Mouse (Mus musculus): ENCODE measurements at regions not wholly inside any gene's neighbourhood (a gene's known extent, or its start where the extent isn't known, plus 50 kb on each side); places are given as distances from the start of the nearest gene placed in this dataset.

DNA sequence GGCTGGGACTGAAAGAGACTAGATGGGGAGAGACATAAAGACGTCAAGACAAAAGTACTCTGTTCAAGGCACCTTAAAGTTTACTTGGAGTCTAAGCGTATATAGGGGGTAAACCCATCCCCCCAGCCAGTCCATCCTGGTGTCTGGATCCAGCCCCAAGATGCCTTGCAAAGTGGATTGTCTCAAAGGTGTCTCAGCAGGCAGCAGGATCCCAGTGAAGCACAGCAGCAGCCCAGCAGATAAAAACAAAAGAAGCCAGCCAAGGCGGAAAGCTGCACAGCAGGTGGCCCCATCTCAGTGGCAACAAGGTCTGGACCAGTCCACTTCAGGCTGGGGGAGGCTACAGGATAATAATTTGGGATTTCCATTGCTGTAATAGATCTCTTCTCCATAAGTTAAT is 72.0 kb upstream of the Col5a2 start:
- DNase-seq = no peak

DNA sequence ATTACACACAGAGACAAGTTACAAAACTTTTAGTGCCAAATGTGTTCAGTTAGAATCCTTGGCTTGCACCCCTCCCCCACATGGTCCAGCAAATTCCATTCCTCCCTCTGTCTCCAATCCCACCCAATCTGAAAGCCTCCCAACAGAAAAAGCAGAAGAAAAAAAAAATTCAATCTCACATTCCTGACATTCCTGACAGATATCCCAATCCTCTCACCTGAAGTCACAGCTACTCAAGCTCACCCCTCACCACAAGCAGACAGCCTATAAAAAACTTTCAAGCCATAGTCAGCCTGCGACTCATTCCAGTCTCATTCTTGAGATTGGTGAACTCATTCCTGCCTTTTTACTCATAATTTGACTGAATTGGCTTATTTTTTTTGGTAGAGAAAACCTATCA is 77.4 kb upstream of the Col5a2 start:
- DNase-seq = no peak

DNA sequence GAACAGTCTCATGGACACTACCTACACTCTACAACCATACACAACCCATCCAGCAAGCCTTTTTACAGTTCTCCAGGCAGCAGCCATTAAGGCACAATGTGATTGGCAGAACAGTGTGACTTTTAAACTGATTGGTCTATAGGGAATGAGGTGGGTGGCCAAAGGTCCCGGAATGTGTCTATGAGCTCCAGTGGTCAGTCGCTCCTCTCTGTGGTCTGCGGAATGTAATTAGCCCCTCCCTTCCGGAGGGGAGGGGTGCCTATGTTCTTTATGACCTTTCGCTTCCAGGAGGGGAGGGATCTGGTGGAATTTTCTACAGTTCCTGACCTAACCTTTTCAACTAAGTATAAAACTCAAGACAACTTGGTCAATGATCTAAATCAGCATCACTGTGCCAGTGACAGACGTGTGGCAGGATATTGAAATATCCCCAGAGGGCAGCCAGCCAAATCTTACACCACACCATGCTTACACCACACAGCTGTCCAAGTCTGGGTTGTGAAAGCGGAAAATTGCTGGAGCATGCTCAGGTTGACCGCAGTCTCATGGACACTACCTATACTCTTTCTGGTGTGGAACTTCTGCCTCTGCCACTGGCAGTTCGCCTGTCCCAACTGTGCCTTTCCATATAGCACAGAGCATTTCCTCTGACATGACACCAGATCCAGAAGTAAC is 84.4 kb upstream of the Col5a2 start:
- DNase-seq = no peak

DNA sequence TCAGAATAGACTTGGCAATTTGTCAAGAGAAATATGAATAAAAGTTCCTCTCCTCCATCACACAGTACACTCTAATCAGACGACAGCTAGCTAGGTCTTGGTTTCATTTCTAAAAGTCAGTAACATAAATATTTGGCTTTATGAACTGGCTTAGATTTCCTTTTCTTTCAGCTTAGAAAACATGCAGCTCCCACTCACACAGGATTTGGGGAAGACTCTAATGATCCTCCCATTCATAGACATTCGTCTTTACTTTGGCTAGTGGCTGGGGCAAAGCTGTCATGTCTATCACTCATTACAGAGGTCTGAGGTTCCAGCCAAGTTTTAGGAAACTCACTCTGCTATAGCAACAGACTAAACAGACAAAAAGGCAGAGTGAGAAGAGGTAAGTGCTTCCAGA is 94.2 kb upstream of the Col5a2 start:
- no peak for DNase-seq

DNA sequence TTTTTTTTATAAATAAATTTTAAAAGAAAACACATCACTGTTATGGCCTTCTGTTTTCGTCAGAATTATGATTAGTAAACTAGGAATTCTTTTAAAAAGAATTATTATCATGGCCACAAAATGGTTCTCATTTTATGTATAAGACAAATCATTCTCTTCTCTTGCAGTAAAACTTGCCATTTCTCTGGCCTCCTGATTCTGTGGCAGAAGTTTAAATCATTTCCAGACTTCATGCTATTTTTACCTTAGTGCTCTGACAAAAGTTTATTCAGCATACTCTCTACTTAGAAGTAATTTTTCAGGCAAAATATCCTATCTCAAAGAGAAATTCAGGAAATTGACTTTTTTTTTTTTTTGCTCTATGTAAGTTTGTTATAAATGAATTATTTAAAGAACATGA is 96.3 kb upstream of the Col5a2 start:
- DNase-seq = no peak

DNA sequence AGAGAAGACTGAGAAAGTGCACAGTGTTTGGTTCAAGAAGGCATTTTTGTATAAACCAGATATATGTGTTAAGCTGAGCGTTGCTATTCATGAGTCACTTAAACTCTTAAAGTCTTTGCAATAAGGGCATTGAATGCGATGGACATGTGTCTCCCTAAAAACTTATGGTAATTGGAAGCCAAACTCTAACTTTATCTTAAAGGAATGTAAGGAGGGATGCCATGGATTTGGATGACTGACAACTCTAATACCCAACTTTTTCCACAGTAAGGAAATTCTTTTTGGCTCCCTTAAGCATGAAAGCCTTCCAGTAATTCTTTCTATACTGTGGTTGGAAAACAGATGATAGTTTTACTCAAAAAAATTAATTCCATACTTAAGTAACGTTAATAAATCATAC is 96.9 kb upstream of the Col5a2 start:
- no peak for DNase-seq

DNA sequence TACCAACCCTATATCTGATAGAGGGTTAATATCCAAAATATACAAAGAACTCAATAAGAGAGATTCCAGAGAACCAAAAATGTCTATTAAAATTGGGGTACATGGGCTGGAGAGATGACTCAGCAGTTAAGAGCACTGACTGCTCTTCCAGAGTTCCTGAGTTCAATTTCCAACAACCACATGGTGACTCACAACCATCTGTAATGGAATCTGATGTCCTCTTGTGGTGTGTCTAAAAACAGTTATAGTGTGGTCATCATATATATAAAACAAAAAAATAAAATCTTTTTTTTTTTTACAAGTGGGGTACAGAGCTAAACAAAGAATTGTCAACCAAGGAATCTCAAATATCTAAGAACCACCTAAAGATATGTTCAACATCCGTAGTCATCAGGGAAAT is 102.5 kb upstream of the Col5a2 start:
- DNase-seq = no peak

DNA sequence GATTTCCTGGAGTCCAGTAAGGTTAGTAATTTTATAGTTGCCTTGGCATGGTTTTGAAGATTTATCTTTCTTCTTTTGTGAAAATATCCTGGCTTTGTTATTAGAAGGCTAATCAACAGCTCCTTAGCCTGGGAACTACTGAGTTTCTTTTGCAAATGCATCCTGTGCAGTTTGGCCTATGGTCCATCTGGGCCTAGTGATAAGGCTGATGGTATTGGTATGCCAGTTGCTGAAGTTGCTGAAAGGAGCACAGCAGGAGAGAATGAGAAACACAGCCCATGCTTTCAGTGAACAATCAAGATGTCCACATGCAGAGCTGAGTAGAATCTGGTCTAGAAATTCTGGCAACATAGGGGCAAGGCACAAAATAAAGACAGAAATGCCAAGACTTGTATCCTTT is 105.2 kb upstream of the Col5a2 start:
- DNase-seq = no peak

DNA sequence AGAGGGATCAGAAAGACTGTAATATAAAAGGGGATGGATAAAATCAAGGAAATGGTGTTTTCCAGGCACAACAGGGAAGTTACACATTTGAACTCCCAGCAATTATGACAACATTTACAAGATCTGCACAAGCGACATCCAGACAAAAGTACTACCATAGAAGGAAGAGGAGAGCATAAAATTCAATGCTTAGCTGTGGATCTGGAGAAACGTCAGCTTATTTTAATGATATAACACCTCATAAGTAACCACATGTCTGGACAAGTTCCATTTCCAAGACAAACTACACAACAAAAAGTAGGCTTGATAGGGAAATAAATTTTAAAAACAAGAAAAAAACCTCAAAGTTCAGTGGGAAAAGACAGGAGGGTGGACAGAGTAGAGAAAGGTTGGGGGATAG is 115.9 kb upstream of the Col5a2 start:
- no peak for DNase-seq

DNA sequence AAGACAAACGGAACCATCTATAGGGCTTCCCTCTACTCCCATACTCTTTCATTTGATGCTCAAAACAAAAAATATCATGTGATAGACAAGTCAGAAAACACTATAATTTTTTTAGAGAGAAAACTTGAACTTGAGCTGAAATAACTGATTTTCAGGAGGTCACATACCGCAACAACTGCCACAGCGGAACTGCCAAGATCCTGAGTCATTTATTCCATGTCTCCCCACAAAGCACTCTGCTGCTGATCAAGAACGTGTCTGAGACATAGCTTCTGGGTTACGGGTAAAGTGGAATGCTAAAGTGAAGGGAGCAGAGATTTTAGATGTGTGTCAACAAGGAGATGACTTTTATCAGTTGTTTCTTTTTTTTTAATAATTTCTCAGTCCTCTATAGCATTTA is 122.8 kb upstream of the Col5a2 start:
- no peak for DNase-seq

DNA sequence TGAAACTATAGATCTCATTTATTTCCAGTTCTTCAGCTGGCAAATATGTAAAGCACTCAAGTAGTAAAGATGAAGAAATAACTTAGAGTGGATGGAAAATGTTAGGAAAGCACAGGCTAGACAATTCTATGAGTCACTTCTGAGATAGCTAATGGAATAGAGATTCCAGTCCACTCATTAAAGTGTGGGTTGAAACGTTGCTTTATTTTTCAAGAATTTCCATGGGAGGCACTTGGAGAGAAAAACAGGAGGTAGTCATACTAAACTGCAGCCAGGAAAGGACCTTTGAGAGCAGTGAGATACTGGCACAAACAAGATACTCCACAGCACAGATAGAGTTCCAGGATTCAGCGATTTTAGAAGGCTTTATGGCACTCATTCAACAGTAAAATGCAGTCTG is 123.7 kb upstream of the Col5a2 start:
- no peak for DNase-seq

DNA sequence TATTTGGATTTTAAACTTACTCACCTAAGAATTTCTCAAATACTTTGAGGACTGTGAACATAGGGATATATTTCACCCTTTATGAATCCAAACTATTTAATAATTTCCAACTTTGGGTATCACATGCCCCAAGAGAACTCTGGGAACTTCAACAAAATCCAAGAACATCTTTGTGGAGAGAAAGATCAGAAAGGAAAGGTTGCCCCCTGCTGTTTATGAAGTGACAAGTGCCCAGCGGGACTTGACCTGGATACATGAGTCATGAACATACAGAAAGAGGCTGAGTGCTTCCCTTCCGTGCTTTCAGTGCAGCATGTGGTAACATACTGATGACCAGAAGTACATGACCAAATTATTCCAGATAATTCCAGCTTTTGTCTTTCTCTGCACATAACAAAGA is 124.8 kb upstream of the Col5a2 start:
- DNase-seq = no peak

DNA sequence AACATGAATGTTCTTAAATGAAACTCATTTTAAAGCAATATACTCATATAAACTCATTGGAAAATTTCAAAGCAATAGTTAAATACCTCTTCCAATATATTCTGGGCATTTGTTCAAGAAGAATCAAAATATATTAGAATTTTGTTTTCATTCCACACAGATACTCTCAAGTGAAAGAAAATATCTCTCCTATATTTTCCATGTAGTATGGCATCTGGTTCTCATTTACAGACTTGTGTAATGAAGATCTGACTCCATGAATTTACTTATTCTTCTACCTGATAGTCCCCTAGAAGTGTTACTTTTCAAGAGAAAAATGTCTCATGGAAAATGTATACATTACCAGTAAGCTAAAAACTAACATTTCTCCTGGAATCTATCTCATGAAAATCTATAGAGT is 144.2 kb upstream of the Col5a2 start:
- DNase-seq = no peak

DNA sequence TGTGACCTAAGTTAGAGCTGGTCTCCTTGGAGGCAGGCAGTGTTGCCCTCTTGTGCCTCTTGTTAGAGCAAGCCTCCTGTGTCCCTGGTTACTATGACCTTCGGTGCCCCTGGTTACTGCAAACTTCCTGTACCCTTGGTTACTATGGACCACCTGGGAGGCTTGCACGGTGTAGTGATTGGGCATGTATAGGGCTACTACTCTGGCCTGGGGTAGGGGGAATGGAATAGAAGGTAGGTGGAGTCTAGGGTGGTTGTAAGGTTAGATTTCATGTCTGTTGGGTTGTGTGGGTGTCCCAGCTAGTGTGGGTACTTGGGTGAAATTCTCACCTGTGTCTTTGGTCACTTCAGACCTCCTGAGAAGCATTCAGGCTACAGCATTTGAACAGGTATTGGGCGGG is 141.7 kb upstream of the Wdr75 start:
- DNase-seq = no peak

DNA sequence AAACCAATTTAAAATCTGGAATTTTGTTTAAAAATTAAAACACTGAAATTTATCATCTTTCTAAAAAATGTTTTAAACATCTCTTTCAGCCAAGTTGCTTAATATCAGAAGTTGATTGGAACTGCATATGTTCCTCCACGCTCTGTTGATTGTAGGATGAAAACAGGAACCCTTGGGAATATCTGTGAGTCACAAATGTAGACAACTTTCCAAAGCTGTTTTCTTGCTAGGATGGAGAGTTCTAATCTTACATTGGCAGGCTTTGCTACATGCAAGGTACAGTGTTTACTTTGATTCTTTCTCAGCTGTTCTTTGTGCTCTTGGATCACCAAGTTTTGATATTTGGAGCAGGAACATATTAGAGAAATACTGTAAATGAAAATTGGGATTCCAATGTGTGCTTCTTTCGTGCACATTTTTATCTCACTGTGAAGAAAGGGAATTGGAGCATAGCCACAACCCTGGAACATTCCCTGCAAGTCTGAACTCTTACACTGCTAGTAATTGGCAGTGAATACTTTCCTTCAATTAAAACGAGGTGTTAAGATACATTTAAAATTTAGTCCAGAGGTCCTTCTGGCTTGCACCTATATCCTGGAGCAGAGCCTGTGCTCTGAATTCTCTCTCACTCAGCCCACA is 131.0 kb upstream of the Wdr75 start:
- no peak for DNase-seq

DNA sequence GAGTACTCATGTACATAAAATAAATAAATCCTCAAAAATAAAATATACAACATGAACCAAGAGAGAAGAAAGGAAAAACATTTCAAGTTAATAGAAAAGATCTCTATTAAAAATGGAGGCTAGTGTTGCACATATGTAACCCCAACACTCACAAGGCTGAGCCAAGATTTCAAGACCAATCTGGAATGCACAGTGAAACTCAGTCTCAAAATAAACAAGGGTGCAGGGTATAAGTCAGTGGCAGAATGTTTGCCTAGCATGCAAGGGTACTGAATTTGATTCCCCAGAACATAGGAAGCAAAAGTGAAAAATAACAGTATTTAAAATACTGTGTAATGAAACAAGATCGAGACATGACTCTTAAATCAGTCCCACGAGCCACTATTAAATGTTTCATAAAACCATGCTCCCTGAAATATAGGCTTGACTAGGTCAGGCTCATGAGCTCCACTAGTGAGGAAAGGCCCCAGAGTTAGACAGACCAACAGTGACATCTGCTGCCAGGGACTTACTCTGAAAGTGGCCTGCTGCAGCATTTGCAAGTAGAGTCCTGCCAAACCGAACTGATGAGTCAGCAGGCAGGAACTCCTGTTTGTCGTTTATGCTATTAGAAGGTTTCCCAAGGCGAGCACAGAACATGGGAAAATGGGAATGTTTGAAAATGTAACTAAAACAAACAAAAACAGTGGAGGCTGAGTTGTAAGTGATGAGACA is 122.4 kb upstream of the Wdr75 start:
- DNase-seq = peak in 1 of 2 experiments; percentile 1

DNA sequence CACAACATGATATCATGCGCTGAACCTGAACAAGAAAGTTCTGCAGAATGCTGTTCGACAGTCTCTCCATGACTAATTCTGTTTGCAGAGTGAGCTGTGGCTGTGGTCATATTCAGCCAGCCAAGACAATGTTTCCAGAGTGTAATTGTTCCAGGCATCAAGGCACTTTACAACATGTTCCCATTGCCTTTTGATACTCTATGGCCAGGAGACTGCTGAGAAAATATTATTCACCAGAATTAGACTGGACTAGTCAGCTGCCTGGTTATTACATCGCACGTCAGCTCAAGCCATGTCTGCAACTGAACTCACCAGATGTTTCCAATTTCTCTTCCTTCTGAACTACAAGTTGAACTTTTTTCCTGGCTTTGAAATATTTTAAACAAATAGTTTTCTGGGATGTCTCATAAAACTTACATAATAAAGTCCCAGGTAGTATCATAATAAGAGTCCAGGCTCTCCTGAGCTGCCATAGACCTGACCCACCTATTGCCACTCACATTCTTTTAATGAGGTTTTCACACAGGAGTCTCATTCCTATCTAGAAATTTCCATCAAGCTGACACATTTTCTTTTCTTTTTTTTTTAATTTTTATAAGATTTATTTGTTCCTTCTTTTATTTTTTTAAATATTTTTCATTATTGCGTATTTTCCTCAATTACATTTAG is 119.1 kb upstream of the Wdr75 start:
- DNase-seq = no peak

DNA sequence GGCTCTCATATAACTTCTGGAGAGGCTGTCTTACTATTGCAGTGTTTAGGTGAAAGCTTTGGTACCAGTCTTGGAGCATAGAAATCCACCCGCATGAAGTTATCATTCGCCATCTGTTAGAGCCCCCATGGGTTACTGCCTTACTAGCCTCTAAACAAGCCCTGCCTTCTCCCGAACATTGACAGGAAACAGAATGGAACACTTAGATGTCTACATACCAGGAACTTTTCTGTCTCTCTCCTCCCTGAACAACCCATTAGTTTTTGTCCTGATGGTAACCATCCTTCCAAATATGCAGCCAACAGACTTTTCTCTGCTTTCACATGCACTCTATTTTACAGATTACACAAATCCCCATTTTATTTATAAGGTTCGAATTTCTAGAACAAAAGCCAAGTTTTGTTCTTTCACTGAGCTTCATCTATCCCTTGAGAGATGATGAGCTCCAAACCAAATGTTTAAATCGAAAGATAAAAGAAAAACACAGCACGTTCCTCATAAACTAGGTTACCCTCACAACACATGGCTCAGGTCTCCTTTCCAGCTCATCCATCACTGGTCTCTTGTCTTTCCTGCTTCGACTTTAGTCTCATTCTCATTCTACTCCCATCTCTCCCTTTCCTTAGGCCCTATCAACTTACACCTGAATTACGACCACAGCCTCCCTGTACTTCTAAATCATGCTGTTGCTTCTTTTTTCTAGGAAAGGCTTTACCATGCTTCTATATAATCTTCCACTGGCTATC is 114.8 kb upstream of the Wdr75 start:
- DNase-seq = no peak

DNA sequence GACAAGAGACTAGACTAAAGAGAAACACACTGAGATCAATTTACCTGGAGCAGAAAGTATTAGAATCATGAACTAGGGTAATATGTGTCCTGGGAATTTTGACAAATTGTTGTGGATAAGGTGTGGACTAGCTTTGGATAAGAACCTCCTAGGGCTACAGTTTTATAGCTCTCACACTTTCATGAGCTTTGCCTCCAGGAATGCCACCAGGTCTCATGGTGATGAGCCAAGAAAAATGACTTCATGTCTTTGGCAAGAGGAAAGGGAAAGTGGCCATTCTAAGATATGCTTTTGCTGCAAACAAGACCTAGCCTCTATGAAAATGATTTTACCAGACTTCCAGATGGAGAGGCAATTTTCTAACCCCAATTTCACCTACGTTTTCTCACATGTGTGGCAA is 94.1 kb upstream of the Wdr75 start:
- DNase-seq = no peak

DNA sequence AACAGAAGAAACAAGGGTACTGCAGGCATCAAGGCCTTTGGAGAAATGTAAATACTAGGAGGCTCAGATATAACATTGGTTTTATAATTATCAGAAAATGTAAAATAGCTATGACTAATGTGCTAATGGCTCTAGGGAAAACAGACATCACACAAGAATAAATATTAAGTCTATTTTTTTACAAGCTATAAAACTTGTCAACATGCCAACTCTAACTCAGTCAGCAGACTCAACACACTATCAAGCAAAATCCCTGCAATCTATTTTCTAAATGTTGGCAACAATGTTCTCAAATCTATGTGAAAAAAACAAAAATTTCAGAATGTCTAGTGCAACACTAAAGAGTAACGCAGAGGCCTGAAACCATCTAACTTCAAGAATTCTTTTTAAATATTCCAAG is 93.5 kb upstream of the Wdr75 start:
- DNase-seq = no peak

DNA sequence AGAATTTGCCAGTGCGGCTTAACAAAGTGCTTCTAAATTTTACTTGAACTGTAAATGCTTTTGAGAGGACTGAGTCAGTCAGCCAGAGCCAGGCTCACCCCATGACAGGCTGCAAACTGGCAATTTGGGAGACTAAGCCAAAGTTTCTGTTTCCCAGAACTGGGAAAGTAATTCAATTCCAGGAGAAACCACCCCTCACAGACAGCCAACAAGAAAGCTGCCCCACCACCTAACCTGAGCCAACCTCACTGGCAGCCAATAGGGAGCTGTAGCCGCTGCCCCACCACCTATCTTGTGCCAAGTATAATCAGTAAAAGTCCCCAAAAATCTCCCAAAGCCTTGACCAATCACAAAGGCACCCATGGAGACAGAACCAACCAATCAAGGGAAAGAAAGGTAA is 71.6 kb upstream of the Wdr75 start:
- no peak for DNase-seq

DNA sequence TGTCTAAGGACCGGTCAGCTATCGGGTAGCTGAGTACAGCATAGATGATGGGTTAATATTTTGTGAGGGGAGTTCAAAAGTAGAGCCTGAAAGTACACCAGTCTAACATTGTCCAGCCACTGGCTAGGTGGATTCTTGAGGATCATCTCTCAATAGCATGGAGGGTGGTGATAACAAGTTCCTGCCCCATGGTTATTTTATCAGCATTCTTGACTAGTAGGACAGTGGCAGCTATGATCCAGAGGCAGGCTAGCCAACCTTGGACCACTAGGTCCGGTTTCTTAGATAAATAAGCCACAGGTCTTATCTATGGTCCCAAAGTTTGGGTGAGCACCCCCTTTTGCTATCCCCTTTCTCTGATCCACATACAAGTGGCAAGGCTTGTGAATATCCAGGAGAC is 62.0 kb upstream of the Wdr75 start:
- no peak for DNase-seq

DNA sequence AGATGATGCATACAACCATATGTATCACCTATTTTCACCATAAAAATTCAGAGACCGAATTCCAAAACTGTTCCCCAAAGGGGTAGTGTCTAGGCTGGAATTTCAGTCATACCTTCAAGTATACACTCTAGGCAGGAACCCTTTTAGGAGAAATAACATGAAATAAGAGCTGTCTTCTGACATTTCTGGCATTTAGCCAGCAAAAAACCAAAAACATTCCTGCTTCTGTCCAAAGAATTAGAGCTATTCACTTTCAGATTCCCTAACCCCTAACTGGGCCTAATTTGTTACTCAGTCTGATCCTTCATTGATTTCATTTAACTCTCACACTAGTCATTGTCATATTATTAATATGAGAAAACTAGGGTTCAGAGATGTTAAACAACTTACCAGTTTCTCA is 49.8 kb upstream of the Wdr75 start:
- no peak for DNase-seq

Data from spleen, adult 18-20 months (tissue).